Mouse (Mus musculus) neutrophil, adult 83 days (primary cell): ENCODE results near the gene 2410131K14Rik. TPM values are rescaled to one million over a fixed set of nuclear protein-coding genes. Genes with fewer than 3 reads are reported as not detected.

Experiments used
- total RNA-seq, 2 experiments: library from RNA; stranded (reverse); gene quantifications; one replicate each; pipeline ENCODE4 v1.2.4; 2023

The 2410131K14Rik gene
- 1 to 10 TPM; 5.6 to 5.7 TPM for total RNA-seq

GRCm38 (mm10) chr5:118244606-118245443 is at the start of gene 2410131K14Rik, which contains the start of gene Rnft2:
Gene 2410131K14Rik (plus strand): TSS chr5:118245227.
Gene Rnft2 (minus strand): TSS chr5:118245116.

Other genes starting within 250 kb of the 2410131K14Rik start
- 10 to 100 TPM in 1 of 2 experiments, 1 to 10 TPM in 1; 8.7 to 16.3 TPM for gene Tesc, start 217.5 kb upstream of the 2410131K14Rik start, total RNA-seq
- gene Fbxw8, start 89.8 kb upstream of the 2410131K14Rik start, total RNA-seq: 10 to 100 TPM; 17.2 to 17.7 TPM
- gene Hrk, start 80.6 kb upstream of the 2410131K14Rik start, total RNA-seq: not detected
- under 1 TPM in 1 of 2 experiments, not detected in 1; 0.22 TPM for gene Rnft2, start 111 bp upstream of the 2410131K14Rik start, total RNA-seq